Mouse (Mus musculus) urinary bladder, postnatal 0 days (tissue): ENCODE measurements around the gene Farp1. TPM values are rescaled to one million over a fixed set of nuclear protein-coding genes. Genes with fewer than 3 reads are reported as not detected.

Source experiments
- polyA plus RNA-seq: library from polyadenylated mRNA; unstranded; fragments of >200 nt; fragmentation: Nextera tagmentation; extraction: Ambion mirVana; gene quantifications from 2 replicates; pipeline ENCODE4 v1.2.1, GENCODE M21; 2015

The Farp1 gene
- 16.1 and 19.7 TPM in 2 replicates for polyA plus RNA-seq

GRCm38 (mm10) chr14:121034973-121035662 is at the start of gene Farp1:
TSS of gene Farp1 (plus strand) at chr14:121035200.

Other genes with a start within 250 kb of the Farp1 start
- gene Ipo5, start 124.0 kb upstream of the Farp1 start, polyA plus RNA-seq: 45.3 and 55.3 TPM in 2 replicates